Comparison of ENCODE assay signal across 18 mouse cellular contexts in the genomic region with DNA sequence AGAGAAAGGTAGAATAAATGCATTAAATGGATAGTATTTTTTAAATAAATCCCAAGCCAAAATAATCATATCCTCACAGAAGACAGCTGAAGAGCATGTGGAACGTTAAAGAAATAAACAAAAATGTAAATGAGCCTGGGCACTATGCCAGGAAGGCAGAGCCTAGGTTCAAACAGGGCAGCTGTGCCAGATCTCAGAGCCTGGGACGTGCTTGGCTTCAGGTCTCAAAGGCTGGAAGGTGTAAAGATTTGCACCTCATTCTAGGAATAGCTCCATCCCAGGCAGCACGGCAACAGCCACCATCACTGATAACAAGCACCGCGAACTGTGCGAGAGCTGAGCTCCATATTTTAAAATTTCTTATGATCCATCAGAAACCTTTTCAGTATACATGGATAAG. TPM values are rescaled to one million over a fixed set of nuclear protein-coding genes. Genes with fewer than 3 reads are reported as not detected.
DNase-seq lines count a peak whose midpoint lies in the region; ATAC-seq lines count a peak whose summit lies in the region.
"Had no signal": no experiment of that assay in that cellular context is flagged by ENCODE, and none has a peak within 500 bp of the region (broad histone marks: within the 10 kb centered on the region; RNA-seq: fewer than 3 reads in every experiment).

No protein-coding gene starts in this region.

- 30% methylated on average over 6 of the region's 6 CpGs for WGBS in heart, embryonic 14.5 days

- no peak overlapping the region for H3K9ac ChIP-seq in heart, embryonic 14.5 days (ENCODE audit: low read length)
- H3K9ac ChIP-seq: embryonic facial prominence, embryonic 12.5 days; limb, embryonic 13.5 days had no signal

- peak overlapping the region in 1 of 2 experiments; percentile 12; a peak in 1 of 4 replicates for H3K27ac ChIP-seq in heart, embryonic 14.5 days (replicated peaks in 1 of 2; ENCODE audit: control insufficient read depth in 1 of 2, insufficient read depth in 1 of 2, low read depth in 2 of 2, low read length in 2 of 2)
- H3K27ac ChIP-seq: embryonic facial prominence, embryonic 12.5 days; limb, embryonic 13.5 days had no signal

- intact Hi-C loops in left cerebral cortex, postnatal 4 days (cut with DNase I) = no loop called here

- H3K9me3 ChIP-seq in heart, embryonic 14.5 days (ENCODE audit: control insufficient read depth, low read length) = no peaks in the 10 kb centered on the region
- H3K9me3 ChIP-seq: embryonic facial prominence, embryonic 12.5 days; G1E; limb, embryonic 13.5 days had no signal

- H3K4me3 ChIP-seq in heart, embryonic 14.5 days (ENCODE audit: control insufficient read depth in 1 of 2, insufficient read depth in 1 of 2, low read depth in 1 of 2, low read length in 2 of 2) = no peak overlapping the region
- H3K4me3 ChIP-seq: embryonic facial prominence, embryonic 12.5 days; limb, embryonic 13.5 days; myocyte had no signal

- ATAC-seq in frontal cortex, adult (ENCODE audit: low TSS enrichment) = peak; percentile 44; the same call in 1 of the 2 replicates
- ATAC-seq in heart, embryonic 14.5 days (ENCODE audit: insufficient number of reproducible peaks, insufficient read depth, low FRiP score, low read depth) = peak; percentile 71; the same call in 1 of the 2 replicates
- ATAC-seq in erythroblast, adult 5-6 weeks (replicated peaks; ENCODE audit: low FRiP score, poor library complexity, severe bottlenecking) = no peak
- ATAC-seq: inflammation-experienced regulatory T-cells, adult 6 months had no signal

- H3K27me3 ChIP-seq in heart, embryonic 14.5 days (ENCODE audit: control insufficient read depth, insufficient read depth, low read length) = no peaks in the 10 kb centered on the region
- H3K27me3 ChIP-seq: embryonic facial prominence, embryonic 12.5 days had no signal

- H3K4me2 ChIP-seq in heart, embryonic 14.5 days (ENCODE audit: low read length) = peak overlapping the region; percentile 40
- H3K4me2 ChIP-seq: embryonic facial prominence, embryonic 12.5 days; limb, embryonic 13.5 days had no signal

- H3K36me3 ChIP-seq in heart, embryonic 14.5 days (ENCODE audit: control insufficient read depth, insufficient read depth, low read length) = no peaks in the 10 kb centered on the region
- H3K36me3 ChIP-seq: embryonic facial prominence, embryonic 12.5 days; limb, embryonic 13.5 days had no signal

- DNase-seq in frontal cortex, postnatal 25 days (ENCODE audit: low spot score in 2 of 2) = no peak
- peak; percentile 36 for DNase-seq in left cerebral cortex, postnatal 4 days
- no peak for DNase-seq in left cerebral cortex, adult 9 months (ENCODE audit: low spot score in 2 of 2)
- peak; percentile 45 for DNase-seq in brain, adult 2 months (ENCODE audit: low read depth, low spot score)
- no peak for DNase-seq in gastrocnemius, postnatal 10 days
- DNase-seq: adrenal gland, postnatal 10 days; cerebellum, postnatal 25 days; right cerebral cortex, postnatal 25 days; thymus, adult 2 months had no signal

- peaks cover 3 to 5% of the 10 kb centered on the region in 2 experiments; a peak in 3 of 4 replicates for H3K4me1 ChIP-seq in heart, embryonic 14.5 days (ENCODE audit: control insufficient read depth in 2 of 2, insufficient read depth in 2 of 2, low read length in 2 of 2)
- H3K4me1 ChIP-seq: embryonic facial prominence, embryonic 12.5 days had no signal

RNA-seq across cellular contexts. Expression of a gene that starts 32.5 kb away (rescaled TPM):
- 10 to 100 TPM; 14.2 to 18.9 TPM for total RNA-seq in left cerebral cortex, postnatal 4 days (2021)
- 1.00 and 1.0 TPM in 2 replicates for polyA plus RNA-seq in heart, embryonic 14.5 days (2014; fragmentation: Nextera tagmentation; extraction: Ambion mirVana)
- total RNA-seq in erythroblast, adult 5-6 weeks (2015; ENCODE audit: low replicate concordance) = not detected in 2 replicates
- not detected in 2 replicates for total RNA-seq in erythroblast, adult 5-6 weeks (2017; ENCODE audit: low replicate concordance)
- total RNA-seq in gastrocnemius, postnatal 10 days (2021) = 1 to 10 TPM; 1.2 to 2.0 TPM
- total RNA-seq: megakaryocyte-erythroid progenitor cell, adult 5-6 weeks had no signal
- polyA plus RNA-seq: G1E; inflammation-experienced regulatory T-cells, adult 6 months had no signal

Comparison
In these comparisons a context has a peak if more than half of its experiments do, and no peak if none do; other contexts are left out.
1. DNase-seq: peak in left cerebral cortex, postnatal 4 days (single experiment) and brain, adult 2 months (single experiment); none in frontal cortex, postnatal 25 days (0 of 2), left cerebral cortex, adult 9 months (0 of 2) and gastrocnemius, postnatal 10 days (single experiment).
2. RNA of a gene that starts 32.5 kb away (total RNA-seq): 14.2 to 18.9 TPM in left cerebral cortex, postnatal 4 days; 1.2 to 2.0 TPM in gastrocnemius, postnatal 10 days and not detected in erythroblast, adult 5-6 weeks; every median in the first group is over 4 times any median in the second.